Mouse (Mus musculus) olfactory bulb, adult 2 months (tissue): ENCODE measurements around the gene Spag4.

Experiments
- CTCF ChIP-seq: fragments of 200-500 bp; IDR thresholded peaks from 2 replicates; pipeline ENCODE4 v1.5.1; 2012; ENCODE audit warnings: low read depth, mild to moderate bottlenecking, low read length, moderate library complexity; ENCODE audit not compliant: insufficient read depth
- POLR2A ChIP-seq: fragments of 200-500 bp; IDR thresholded peaks from 2 replicates; pipeline ENCODE4 v1.6.1; 2012; ENCODE audit warnings: mild to moderate bottlenecking, low read depth, low read length, moderate library complexity; ENCODE audit not compliant: insufficient read depth

DNA sequence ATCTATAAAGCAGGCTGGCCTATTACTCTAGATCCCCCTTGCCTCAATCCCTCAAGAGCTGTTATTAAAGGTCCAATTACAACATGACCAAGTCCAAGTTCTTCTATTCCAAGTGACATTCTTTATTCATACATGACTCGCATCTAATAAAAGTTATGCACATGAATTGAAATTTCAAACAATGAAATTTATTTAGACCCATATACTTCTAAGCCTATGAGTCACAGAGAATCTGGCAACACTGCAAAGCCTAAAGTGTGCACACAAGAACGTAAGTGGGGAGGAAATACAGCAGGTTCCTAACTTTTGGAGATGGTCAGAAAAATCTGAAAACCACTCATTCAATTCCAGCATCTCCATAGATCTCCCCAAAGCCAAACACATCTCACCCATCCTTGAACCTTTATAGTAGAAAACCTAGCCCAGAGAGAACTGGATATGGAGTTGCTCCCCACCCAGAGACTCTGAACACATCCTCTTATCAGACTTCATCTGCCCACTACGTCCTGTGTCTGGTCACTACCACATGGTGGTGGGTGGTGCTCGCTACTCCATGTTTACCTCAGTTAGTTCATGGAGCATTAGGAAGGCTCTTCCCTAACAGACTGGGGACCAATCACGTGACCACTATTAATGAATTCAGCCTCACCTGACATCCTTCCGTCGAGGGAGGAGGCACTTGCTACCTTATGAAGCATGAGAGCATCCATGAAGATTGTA lies 22.6 kb downstream of the Spag4 start:
- TF ChIP-seq POLR2A (no peak), CTCF (no peak)
